Mouse (Mus musculus): ENCODE measurements at regions not wholly inside any gene's neighbourhood (a gene's known extent, or its start where the extent isn't known, plus 50 kb on each side); places are given as distances from the start of the nearest gene placed in this dataset.
A peak's percentile ranks its signal among the peaks of the same experiment; 100 is the strongest.
"Not testable (repeated sequence)": the region's sequence is repeated elsewhere in the genome, so short reads cannot be mapped to it uniquely, and the experiment has no call there.

- no peaks in the 10 kb centered on the region for H3K9me3 ChIP-seq
- H3K36me3 ChIP-seq: no peaks in the 10 kb centered on the region
- 69% methylated on average over 1 of the region's 1 CpGs for WGBS
- no peaks in the 10 kb centered on the region for H3K27me3 ChIP-seq
- no peak overlapping the region for H3K4me2 ChIP-seq (replicated peaks)
- no peaks in the 10 kb centered on the region for H3K4me1 ChIP-seq
- no peak for ATAC-seq (ENCODE audit: low FRiP score, low read depth)
- no peak overlapping the region for H3K4me3 ChIP-seq
- no peak overlapping the region for H3K9ac ChIP-seq
- no peak overlapping the region for H3K27ac ChIP-seq
These were observed 178.2 kb downstream of the Kcna4 start for GRCm38 (mm10) chr2:107468671-107469070.

- H3K9me3 ChIP-seq: no peaks in the 10 kb centered on the region
- H3K27ac ChIP-seq: no peak overlapping the region
- ATAC-seq (ENCODE audit: low FRiP score, low read depth): no peak
- no peak overlapping the region for H3K4me3 ChIP-seq
- no peak overlapping the region for H3K9ac ChIP-seq
- no peaks in the 10 kb centered on the region for H3K36me3 ChIP-seq
- H3K4me2 ChIP-seq (replicated peaks): no peak overlapping the region
- no peaks in the 10 kb centered on the region for H3K27me3 ChIP-seq
- 46% methylated on average over 7 of the region's 7 CpGs for WGBS
- no peaks in the 10 kb centered on the region for H3K4me1 ChIP-seq
These were observed 213.4 kb downstream of the Kcna4 start for GRCm38 (mm10) chr2:107503646-107504379.

GRCm38 (mm10) chr2:107507426-107508167 lies 217.2 kb downstream of the Kcna4 start:
- Histone ChIP-seq H3K9me3 (no peaks in the 10 kb centered on the region), H3K36me3 (no peaks in the 10 kb centered on the region), H3K4me1 (no peaks in the 10 kb centered on the region), H3K9ac (no peak overlapping the region), H3K4me2 (replicated peaks) (no peak overlapping the region), H3K4me3 (no peak overlapping the region), H3K27ac (no peak overlapping the region), H3K27me3 (no peaks in the 10 kb centered on the region)
- ATAC-seq (ENCODE audit: low FRiP score, low read depth): 0 out of 2 replicates have a peak, but pooled peaks have one; percentile 28

DNA sequence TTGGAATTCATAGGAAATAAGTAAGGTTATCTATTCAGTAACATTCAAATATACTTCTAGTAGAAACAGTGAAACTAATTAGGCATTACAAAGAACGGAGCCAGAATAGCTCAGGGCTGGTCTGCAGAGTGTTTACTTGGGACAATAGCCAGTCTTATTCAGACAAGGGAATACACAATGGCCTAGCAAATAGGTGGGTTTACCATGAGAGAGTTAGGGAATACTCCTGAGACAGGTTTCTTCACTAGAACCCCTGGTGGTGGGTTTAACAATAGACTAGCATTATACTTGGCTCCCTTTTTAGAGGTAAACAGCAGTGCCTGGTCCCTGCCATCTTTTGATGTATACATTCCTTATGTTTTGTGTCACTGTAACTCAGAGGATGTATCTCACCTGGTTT lies 225.0 kb downstream of the Kcna4 start:
- WGBS: 78% methylated on average over 1 of the region's 1 CpGs

DNA sequence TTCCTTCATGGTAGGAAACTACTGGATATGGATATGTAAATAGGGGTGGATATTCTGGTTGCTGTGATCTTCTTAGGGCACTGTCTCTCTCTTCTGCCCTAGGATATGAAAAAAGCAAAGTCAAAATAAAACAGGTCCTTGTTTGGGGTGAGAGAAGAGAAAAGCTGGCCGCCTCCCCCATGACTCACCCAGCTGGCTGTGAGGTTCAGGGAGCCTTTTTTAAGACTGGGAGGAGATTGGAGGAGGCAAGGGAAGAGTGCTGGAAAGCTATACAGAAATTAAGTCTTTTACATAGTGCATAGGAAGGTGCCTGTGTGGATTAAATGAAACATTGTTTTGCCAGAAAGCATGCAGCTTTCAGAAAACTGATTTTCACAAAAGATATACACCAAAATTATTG lies 227.7 kb downstream of the Kcna4 start:
- H3K4me2 ChIP-seq (replicated peaks): no peak overlapping the region
- no peaks in the 10 kb centered on the region for H3K36me3 ChIP-seq
- 78% methylated on average over 1 of the region's 1 CpGs for WGBS
- no peaks in the 10 kb centered on the region for H3K27me3 ChIP-seq
- H3K27ac ChIP-seq: no peak overlapping the region
- no peak overlapping the region for H3K9ac ChIP-seq
- no peaks in the 10 kb centered on the region for H3K9me3 ChIP-seq
- H3K4me3 ChIP-seq: no peak overlapping the region
- ATAC-seq (ENCODE audit: low FRiP score, low read depth): no peak
- H3K4me1 ChIP-seq: no peaks in the 10 kb centered on the region

More for the DNA sequence above, 225.0 kb downstream of the Kcna4 start:
- not testable (repeated sequence) for H3K4me3 ChIP-seq; ATAC-seq (ENCODE audit: low FRiP score, low read depth); H3K4me1 ChIP-seq; H3K4me2 ChIP-seq (replicated peaks); H3K9me3 ChIP-seq; H3K27me3 ChIP-seq; H3K9ac ChIP-seq; H3K27ac ChIP-seq; H3K36me3 ChIP-seq

- Histone ChIP-seq H3K4me3 (no peak overlapping the region), H3K4me2 (replicated peaks) (no peak overlapping the region), H3K27me3 (no peaks in the 10 kb centered on the region), H3K36me3 (no peaks in the 10 kb centered on the region), H3K9ac (no peak overlapping the region), H3K4me1 (no peaks in the 10 kb centered on the region), H3K27ac (no peak overlapping the region), H3K9me3 (no peaks in the 10 kb centered on the region)
- WGBS: 99% methylated on average over 2 of the region's 2 CpGs
- ATAC-seq (ENCODE audit: low FRiP score, low read depth): no peak
These were observed 228.3 kb downstream of the Kcna4 start for GRCm38 (mm10) chr2:107518759-107519158.

DNA sequence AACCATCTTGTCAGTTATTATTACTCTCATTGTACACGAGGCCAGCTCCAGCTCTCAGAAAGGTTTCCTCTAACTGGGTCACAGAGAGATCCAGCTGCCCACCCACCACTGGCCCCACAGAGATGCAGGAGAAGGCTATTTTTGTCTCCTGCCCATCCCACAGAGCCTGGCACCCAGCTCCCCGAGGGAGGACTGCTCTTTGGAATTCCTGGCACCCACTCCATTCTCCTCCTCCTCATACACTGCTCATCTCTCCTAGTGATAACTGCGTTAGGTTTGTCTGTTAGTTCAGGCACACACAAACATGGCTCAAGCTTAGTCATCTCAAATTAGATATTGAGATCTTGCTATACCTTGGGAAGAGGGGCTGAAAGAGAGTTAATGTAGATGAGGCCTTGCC lies 228.9 kb downstream of the Kcna4 start:
- no peak overlapping the region for H3K9ac ChIP-seq
- no peaks in the 10 kb centered on the region for H3K4me1 ChIP-seq
- WGBS: 77% methylated on average over 3 of the region's 3 CpGs
- no peaks in the 10 kb centered on the region for H3K36me3 ChIP-seq
- no peak overlapping the region for H3K4me3 ChIP-seq
- H3K9me3 ChIP-seq: no peaks in the 10 kb centered on the region
- H3K4me2 ChIP-seq (replicated peaks): no peak overlapping the region
- no peak for ATAC-seq (ENCODE audit: low FRiP score, low read depth)
- no peak overlapping the region for H3K27ac ChIP-seq
- H3K27me3 ChIP-seq: no peaks in the 10 kb centered on the region

- Histone ChIP-seq H3K4me2 (replicated peaks) (no peak overlapping the region), H3K27ac (no peak overlapping the region), H3K36me3 (no peaks in the 10 kb centered on the region), H3K9ac (no peak overlapping the region), H3K4me3 (no peak overlapping the region), H3K4me1 (no peaks in the 10 kb centered on the region), H3K9me3 (no peaks in the 10 kb centered on the region), H3K27me3 (no peaks in the 10 kb centered on the region)
- 70% methylated on average over 4 of the region's 4 CpGs for WGBS
- ATAC-seq (ENCODE audit: low FRiP score, low read depth): no peak
These were observed 229.3 kb downstream of the Kcna4 start for GRCm38 (mm10) chr2:107519761-107520160.

GRCm38 (mm10) chr2:107543161-107543560 lies 252.7 kb downstream of the Kcna4 start:
- Histone ChIP-seq H3K9ac (no peak overlapping the region), H3K4me3 (no peak overlapping the region), H3K27ac (no peak overlapping the region), H3K9me3 (no peaks in the 10 kb centered on the region), H3K27me3 (no peaks in the 10 kb centered on the region), H3K36me3 (no peaks in the 10 kb centered on the region), H3K4me1 (no peaks in the 10 kb centered on the region), H3K4me2 (replicated peaks) (no peak overlapping the region)
- ATAC-seq (ENCODE audit: low FRiP score, low read depth): no peak
- 80% methylated on average over 4 of the region's 4 CpGs for WGBS

GRCm38 (mm10) chr2:107552569-107552968 lies 262.1 kb downstream of the Kcna4 start:
- Histone ChIP-seq H3K4me3 (no peak overlapping the region), H3K9me3 (no peaks in the 10 kb centered on the region), H3K36me3 (no peaks in the 10 kb centered on the region), H3K9ac (no peak overlapping the region), H3K27ac (no peak overlapping the region), H3K4me1 (no peaks in the 10 kb centered on the region), H3K4me2 (replicated peaks) (no peak overlapping the region), H3K27me3 (no peaks in the 10 kb centered on the region)
- 73% methylated on average over 1 of the region's 1 CpGs for WGBS
- ATAC-seq (ENCODE audit: low FRiP score, low read depth): no peak

DNA sequence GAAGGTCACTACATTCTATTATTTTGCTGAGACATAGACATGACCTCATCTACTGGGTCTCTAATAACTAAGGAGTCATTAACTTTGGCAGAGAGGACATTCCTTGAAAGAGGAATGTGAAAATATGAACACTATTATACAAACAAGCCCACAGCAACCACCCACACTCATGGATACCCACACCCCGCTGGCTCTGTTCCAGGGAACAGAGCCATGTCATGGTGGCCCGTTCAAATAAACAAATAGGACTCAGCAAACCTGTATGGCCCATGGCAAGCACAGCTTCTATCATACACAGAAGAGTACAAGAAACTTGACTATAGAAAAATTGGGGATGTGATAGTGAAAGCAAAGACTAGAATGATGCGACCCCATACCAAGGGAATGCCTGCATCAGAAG lies 265.8 kb downstream of the Kcna4 start:
- no peaks in the 10 kb centered on the region for H3K27me3 ChIP-seq
- H3K9me3 ChIP-seq: no peaks in the 10 kb centered on the region
- no peak overlapping the region for H3K27ac ChIP-seq
- H3K9ac ChIP-seq: no peak overlapping the region
- H3K4me3 ChIP-seq: no peak overlapping the region
- WGBS: 84% methylated on average over 3 of the region's 3 CpGs
- H3K4me1 ChIP-seq: no peaks in the 10 kb centered on the region
- H3K36me3 ChIP-seq: no peaks in the 10 kb centered on the region
- H3K4me2 ChIP-seq (replicated peaks): no peak overlapping the region
- no peak for ATAC-seq (ENCODE audit: low FRiP score, low read depth)

DNA sequence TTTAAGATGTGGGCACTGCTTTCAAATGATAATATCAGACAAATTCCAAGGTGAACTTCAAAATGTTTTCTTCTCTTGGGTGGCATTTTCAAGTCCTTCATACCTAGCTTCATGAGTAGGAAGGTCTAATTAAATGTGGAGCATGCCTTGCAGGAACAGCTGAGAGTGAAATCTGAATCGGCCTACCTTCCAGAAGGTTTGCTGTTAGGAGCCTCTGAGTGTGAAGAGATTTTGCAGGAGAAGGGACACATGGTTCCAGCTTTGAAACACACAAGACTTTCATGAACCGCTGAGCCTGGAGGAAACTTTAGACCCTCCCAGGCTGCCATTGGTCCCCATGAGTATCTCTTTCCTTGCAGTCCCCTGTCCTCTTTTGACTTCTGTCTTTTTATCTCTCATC lies 279.2 kb downstream of the Kcna4 start:
- Histone ChIP-seq H3K36me3 (no peaks in the 10 kb centered on the region), H3K27me3 (no peaks in the 10 kb centered on the region), H3K9me3 (no peaks in the 10 kb centered on the region), H3K27ac (no peak overlapping the region), H3K4me1 (no peaks in the 10 kb centered on the region), H3K4me3 (no peak overlapping the region), H3K9ac (no peak overlapping the region), H3K4me2 (replicated peaks) (no peak overlapping the region)
- 69% methylated on average over 2 of the region's 2 CpGs for WGBS
- no peak for ATAC-seq (ENCODE audit: low FRiP score, low read depth)

Measured in limb, embryonic 13.5 days (tissue).